Mouse (Mus musculus): ENCODE data around the gene Rpa1. TPM values are rescaled to one million over a fixed set of nuclear protein-coding genes. Genes with fewer than 3 reads are reported as not detected.
"Not testable (repeated sequence)": the region's sequence is repeated elsewhere in the genome, so short reads cannot be mapped to it uniquely, and the experiment has no call there.

Rpa1 gene
- polyA plus RNA-seq, 1 experiment from 2014 or later, result 130 TPM

- Histone ChIP-seq H3K9me3 (no peaks in the 10 kb centered on the region), H3K4me3 (no peak overlapping the region), H3K36me3 (peaks cover 40% of the 10 kb centered on the region), H3K9ac (no peak overlapping the region), H3K27me3 (no peaks in the 10 kb centered on the region), H3K4me2 (replicated peaks) (no peak overlapping the region), H3K4me1 (no peaks in the 10 kb centered on the region), H3K27ac (no peak overlapping the region)
- ATAC-seq (ENCODE audit: low FRiP score, low read depth), result no peak
- 65% methylated on average over 14 of the region's 14 CpGs for WGBS
Observed at GRCm38 (mm10) chr11:75318351-75319221, 29.5 kb downstream of the Rpa1 start.

DNA sequence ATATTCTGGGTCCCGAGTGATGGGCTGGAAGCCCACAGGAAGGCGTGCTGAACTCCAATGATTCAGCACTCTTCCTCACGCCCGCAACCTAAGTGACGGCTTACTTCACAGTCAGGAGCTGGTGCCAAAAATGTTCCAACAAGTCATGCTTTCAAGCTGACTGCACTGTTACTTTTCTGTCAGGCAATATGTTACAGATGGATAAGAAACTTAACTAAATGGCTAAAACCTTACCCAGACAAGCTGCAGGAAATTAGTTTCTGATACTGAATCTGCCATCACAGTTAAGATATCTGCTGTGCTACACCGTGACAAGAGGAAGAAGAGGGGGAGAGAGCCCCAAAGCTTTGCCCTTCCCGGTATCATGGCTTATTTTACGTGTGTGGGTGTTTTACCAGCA is 34.3 kb downstream of the Rpa1 start:
- no peak overlapping the region for H3K4me3 ChIP-seq
- H3K4me2 ChIP-seq (replicated peaks), result no peak overlapping the region
- no peak for ATAC-seq (ENCODE audit: low FRiP score, low read depth)
- no peaks in the 10 kb centered on the region for H3K27me3 ChIP-seq
- no peak overlapping the region for H3K27ac ChIP-seq
- no peaks in the 10 kb centered on the region for H3K9me3 ChIP-seq
- H3K4me1 ChIP-seq, result no peaks in the 10 kb centered on the region
- peaks cover 82% of the 10 kb centered on the region for H3K36me3 ChIP-seq
- H3K9ac ChIP-seq, result no peak overlapping the region
- 94% methylated on average over 8 of the region's 8 CpGs for WGBS

DNA sequence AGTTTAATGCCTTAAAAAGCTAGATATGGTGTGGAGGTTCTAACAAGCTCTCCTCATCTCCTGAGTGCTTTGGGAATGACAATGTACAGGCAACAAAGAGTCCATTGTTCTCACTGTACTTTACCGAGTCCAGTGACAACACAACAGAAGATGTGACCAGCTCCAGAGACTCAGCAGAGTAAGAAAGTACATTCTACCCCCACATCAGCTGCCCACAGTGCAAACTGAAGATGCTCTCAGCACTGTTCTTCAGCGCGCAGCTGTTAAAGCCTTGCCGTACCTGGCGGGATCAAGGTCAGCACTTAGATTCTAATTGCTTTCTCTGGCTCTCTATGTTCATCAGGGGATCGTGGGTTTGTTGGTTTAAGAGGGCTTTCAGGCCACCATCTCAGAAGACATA is 36.4 kb downstream of the Rpa1 start:
- H3K4me2 ChIP-seq (replicated peaks), result no peak overlapping the region
- no peak for ATAC-seq (ENCODE audit: low FRiP score, low read depth)
- H3K9me3 ChIP-seq, result no peaks in the 10 kb centered on the region
- no peaks in the 10 kb centered on the region for H3K4me1 ChIP-seq
- no peak overlapping the region for H3K27ac ChIP-seq
- H3K4me3 ChIP-seq, result no peak overlapping the region
- WGBS, result 91% methylated on average over 6 of the region's 6 CpGs
- H3K36me3 ChIP-seq, result peaks cover 89% of the 10 kb centered on the region
- no peak overlapping the region for H3K9ac ChIP-seq
- H3K27me3 ChIP-seq, result no peaks in the 10 kb centered on the region

DNA sequence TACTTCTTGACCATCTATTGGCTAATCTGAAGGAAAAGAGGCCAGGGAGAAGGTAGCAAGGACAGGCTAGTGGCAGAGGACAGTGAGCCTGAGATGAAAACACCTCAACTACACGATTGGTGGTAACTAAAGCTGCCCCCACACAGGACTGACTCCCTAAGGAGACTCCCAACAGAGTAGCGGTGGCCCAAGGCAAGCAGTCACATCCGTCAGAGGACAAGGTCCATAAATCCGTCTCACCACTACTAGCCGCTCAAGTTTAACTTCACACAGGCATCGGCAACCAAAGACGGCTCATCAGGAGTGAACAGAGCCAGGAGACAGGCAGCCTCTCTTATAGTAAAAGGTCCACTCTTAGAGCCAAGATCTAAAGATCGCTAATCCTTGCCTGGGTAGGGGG is 37.3 kb downstream of the Rpa1 start:
- WGBS, result 73% methylated on average over 8 of the region's 8 CpGs
- Histone ChIP-seq H3K9me3 (no peaks in the 10 kb centered on the region), H3K36me3 (peaks cover 93% of the 10 kb centered on the region), H3K9ac (no peak overlapping the region), H3K4me1 (no peaks in the 10 kb centered on the region), H3K27me3 (no peaks in the 10 kb centered on the region), H3K27ac (no peak overlapping the region), H3K4me3 (no peak overlapping the region), H3K4me2 (replicated peaks) (no peak overlapping the region)
- ATAC-seq (ENCODE audit: low FRiP score, low read depth), result no peak

GRCm38 (mm10) chr11:75308650-75309049 is 39.5 kb downstream of the Rpa1 start:
- Histone ChIP-seq H3K9me3 (no peaks in the 10 kb centered on the region), H3K4me1 (no peaks in the 10 kb centered on the region), H3K36me3 (peaks cover 90% of the 10 kb centered on the region), H3K4me3 (no peak overlapping the region), H3K27me3 (no peaks in the 10 kb centered on the region), H3K4me2 (replicated peaks) (no peak overlapping the region), H3K9ac (no peak overlapping the region), H3K27ac (no peak overlapping the region)
- no peak for ATAC-seq (ENCODE audit: low FRiP score, low read depth)
- 86% methylated on average over 4 of the region's 4 CpGs for WGBS

- 82% methylated on average over 9 of the region's 9 CpGs for WGBS
- Histone ChIP-seq H3K27me3 (no peaks in the 10 kb centered on the region), H3K9me3 (no peaks in the 10 kb centered on the region), H3K4me3 (no peak overlapping the region), H3K4me2 (replicated peaks) (no peak overlapping the region), H3K9ac (no peak overlapping the region), H3K27ac (no peak overlapping the region), H3K4me1 (no peaks in the 10 kb centered on the region), H3K36me3 (peaks cover 90% of the 10 kb centered on the region)
- ATAC-seq (ENCODE audit: low FRiP score, low read depth), result no peak
Observed at GRCm38 (mm10) chr11:75304797-75305196, 43.3 kb downstream of the Rpa1 start.

DNA sequence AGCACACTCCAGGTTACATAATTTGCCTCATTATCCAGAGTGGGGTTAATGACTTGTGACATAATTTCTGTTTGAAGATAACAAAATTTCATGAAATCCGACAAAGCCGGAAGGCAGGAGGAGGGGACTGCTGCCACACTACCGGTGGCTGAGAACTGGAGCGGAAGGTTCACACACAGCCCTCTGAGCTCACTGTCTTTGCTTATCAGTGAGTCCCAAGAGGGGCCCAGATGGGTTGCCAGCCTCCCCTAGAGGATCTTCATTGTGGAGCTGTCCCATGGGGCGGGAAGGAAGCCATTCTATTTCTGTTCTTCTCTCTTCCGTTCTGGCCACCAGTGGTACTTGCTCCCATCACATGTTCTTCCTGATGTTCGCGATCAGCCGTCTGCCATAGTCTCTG is 47.2 kb downstream of the Rpa1 start:
- Histone ChIP-seq H3K27ac (no peak overlapping the region), H3K9me3 (no peaks in the 10 kb centered on the region), H3K4me3 (no peak overlapping the region), H3K27me3 (no peaks in the 10 kb centered on the region), H3K4me1 (peaks cover 7% of the 10 kb centered on the region), H3K9ac (no peak overlapping the region), H3K36me3 (peaks cover 58% of the 10 kb centered on the region), H3K4me2 (replicated peaks) (no peak overlapping the region)
- no peak for ATAC-seq (ENCODE audit: low FRiP score, low read depth)
- WGBS, result 87% methylated on average over 9 of the region's 9 CpGs

- WGBS, result 84% methylated on average over 10 of the region's 10 CpGs
- ATAC-seq (ENCODE audit: low FRiP score, low read depth), result no peak
- H3K4me1 ChIP-seq, result peaks cover 7% of the 10 kb centered on the region
Observed at GRCm38 (mm10) chr11:75299786-75300185, 48.3 kb downstream of the Rpa1 start.

DNA sequence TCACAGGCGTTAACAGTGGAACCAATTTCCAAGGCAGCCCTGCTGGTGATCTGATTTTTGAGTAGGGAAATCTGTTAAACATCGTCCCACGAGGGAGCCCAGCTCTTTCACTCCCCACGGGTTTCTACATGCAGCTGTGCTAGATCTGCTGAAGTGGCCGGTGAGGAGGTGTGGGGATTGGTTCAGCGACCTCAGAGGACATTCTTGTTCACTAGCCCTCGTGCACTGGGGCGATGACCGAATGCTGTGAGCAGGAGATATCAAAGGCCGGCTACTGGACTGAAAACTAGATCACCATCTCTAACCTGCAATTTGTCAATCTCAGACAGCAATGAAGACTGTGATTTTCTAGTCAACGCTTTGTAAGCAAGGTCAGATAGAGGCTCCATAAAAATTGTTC is 49.6 kb downstream of the Rpa1 start:
- peaks cover 43% of the 10 kb centered on the region for H3K36me3 ChIP-seq
- peaks cover 20% of the 10 kb centered on the region for H3K4me1 ChIP-seq
- no peak overlapping the region for H3K4me3 ChIP-seq
- no peak for ATAC-seq (ENCODE audit: low FRiP score, low read depth)
- no peaks in the 10 kb centered on the region for H3K9me3 ChIP-seq
- peaks cover 7% of the 10 kb centered on the region for H3K27me3 ChIP-seq
- H3K4me2 ChIP-seq (replicated peaks), result no peak overlapping the region
- no peak overlapping the region for H3K9ac ChIP-seq
- WGBS, result 49% methylated on average over 11 of the region's 11 CpGs
- H3K27ac ChIP-seq, result no peak overlapping the region

More at GRCm38 (mm10) chr11:75299786-75300185, 48.3 kb downstream of the Rpa1 start:
- Histone ChIP-seq H3K36me3 (peaks cover 48% of the 10 kb centered on the region), H3K27ac (no peak overlapping the region), H3K27me3 (no peaks in the 10 kb centered on the region; the same call in 1 of the 2 replicates), H3K9me3 (no peaks in the 10 kb centered on the region), H3K4me2 (replicated peaks) (no peak overlapping the region), H3K4me3 (no peak overlapping the region), H3K9ac (no peak overlapping the region)

DNA sequence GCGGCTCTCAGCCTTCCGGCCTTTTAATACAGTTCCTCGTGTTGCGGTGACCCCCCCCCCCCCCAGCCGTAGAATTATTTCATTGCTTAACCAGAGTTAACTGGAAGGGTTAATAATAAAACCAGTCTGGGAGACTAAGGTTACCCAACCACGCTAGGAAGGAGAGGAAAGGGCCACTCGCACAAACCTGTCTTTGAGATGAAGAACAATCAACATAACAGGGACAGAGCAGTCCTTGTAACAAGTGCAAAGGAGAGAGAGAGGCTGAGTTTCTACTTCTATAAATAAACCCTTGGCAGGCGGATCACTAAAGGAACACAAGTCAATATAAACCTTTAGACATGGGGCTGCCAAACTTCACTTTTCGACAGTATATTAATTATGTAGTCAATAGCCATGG is 50.5 kb downstream of the Rpa1 start:
- H3K9ac ChIP-seq, result no peak overlapping the region
- H3K36me3 ChIP-seq, result peaks cover 34% of the 10 kb centered on the region
- peaks cover 16% of the 10 kb centered on the region for H3K27me3 ChIP-seq
- peaks cover 23% of the 10 kb centered on the region for H3K4me1 ChIP-seq
- WGBS, result 68% methylated on average over 9 of the region's 9 CpGs
- ATAC-seq (ENCODE audit: low FRiP score, low read depth), result no peak
- H3K9me3 ChIP-seq, result no peaks in the 10 kb centered on the region
- no peak overlapping the region for H3K4me2 ChIP-seq (replicated peaks)
- no peak overlapping the region for H3K27ac ChIP-seq
- H3K4me3 ChIP-seq, result no peak overlapping the region

- Histone ChIP-seq H3K36me3 (peaks cover 23% of the 10 kb centered on the region), H3K9ac (no peak overlapping the region), H3K27me3 (peaks cover 27% of the 10 kb centered on the region), H3K4me2 (replicated peaks) (no peak overlapping the region), H3K9me3 (no peaks in the 10 kb centered on the region), H3K4me1 (peaks cover 23% of the 10 kb centered on the region), H3K27ac (no peak overlapping the region), H3K4me3 (no peak overlapping the region)
- WGBS, result 62% methylated on average over 9 of the region's 9 CpGs
- ATAC-seq (ENCODE audit: low FRiP score, low read depth), result no peak
Observed at GRCm38 (mm10) chr11:75296406-75297005, 51.6 kb downstream of the Rpa1 start.

- not testable (repeated sequence) for H3K27ac ChIP-seq; H3K9ac ChIP-seq; H3K4me2 ChIP-seq (replicated peaks); ATAC-seq (ENCODE audit: low FRiP score, low read depth); H3K4me3 ChIP-seq; H3K9me3 ChIP-seq
- 91% methylated on average over 5 of the region's 5 CpGs for WGBS
- H3K27me3 ChIP-seq, result peaks cover 33% of the 10 kb centered on the region
- peaks cover 23% of the 10 kb centered on the region for H3K4me1 ChIP-seq
- peaks cover 13% of the 10 kb centered on the region for H3K36me3 ChIP-seq
Observed at GRCm38 (mm10) chr11:75295534-75295933, 52.6 kb downstream of the Rpa1 start.
